Mouse (Mus musculus) liver, embryonic 14.5 days (tissue): Measurements from ENCODE around the gene Rasgef1b. TPM values are rescaled to one million over a fixed set of nuclear protein-coding genes. Genes with fewer than 3 reads are reported as not detected.

Source experiments
- ATAC-seq: fragments of 200-750 bp; cut with Nextera tagmentation; 2 replicates; pipeline ENCODE4 v1.8.0; 2017; ENCODE audit warnings: moderate number of reproducible peaks, mild to moderate bottlenecking, moderate library complexity; ENCODE audit not compliant: insufficient read depth
- DNase-seq, 3 experiments: peaks; one replicate each; pipeline ENCODE4 v3.0.0-alpha.2; 2012 to 2013; ENCODE audit warnings: low read depth in 3 of 3, low spot score in 3 of 3
- H3K27ac ChIP-seq: fragments of 300-500 bp; sonication (generic); 2 replicates; pipeline ENCODE4 v1.5.1; 2014; ENCODE audit warnings: moderate library complexity, mild to moderate bottlenecking, control low read depth, inconsistent platforms
- H3K27me3 ChIP-seq: fragments of 300-500 bp; sonication (generic); 2 replicates; pipeline ENCODE4 v1.6.1; 2014; ENCODE audit warnings: mild to moderate bottlenecking, low read length, moderate library complexity; ENCODE audit not compliant: control insufficient read depth, insufficient read depth
- H3K36me3 ChIP-seq: fragments of 300-500 bp; sonication (generic); replicated peaks from 2 replicates; pipeline ENCODE4 v1.6.1; 2014; ENCODE audit warnings: low read depth; ENCODE audit not compliant: control insufficient read depth, insufficient read depth
- H3K4me1 ChIP-seq, 2 experiments: fragments of 200-500 bp in 1 of 2; fragments of 300-500 bp in 1 of 2; sonication (generic) in 1 of 2; replicated peaks; 2 replicates each; pipeline ENCODE4 v1.6.1; 2012 to 2014; ENCODE audit warnings: antibody characterized with exemption in 1 of 2, inconsistent platforms in 1 of 2, low read length in 1 of 2; ENCODE audit not compliant: control insufficient read depth in 2 of 2, insufficient read depth in 2 of 2
- H3K4me2 ChIP-seq: fragments of 300-500 bp; sonication (generic); 2 replicates; pipeline ENCODE4 v1.6.1; 2014; ENCODE audit warnings: low read depth, mild to moderate bottlenecking, control low read depth, moderate library complexity
- H3K4me3 ChIP-seq, 2 experiments: fragments of 200-500 bp in 1 of 2; fragments of 300-500 bp in 1 of 2; sonication (generic) in 1 of 2; 2 replicates each; pipeline ENCODE4 v1.5.1; 2012 to 2014; ENCODE audit warnings: low read depth in 2 of 2, low read length in 2 of 2, mild to moderate bottlenecking in 2 of 2, control low read depth in 1 of 2, inconsistent platforms in 1 of 2, moderate library complexity in 1 of 2; ENCODE audit not compliant: insufficient read depth in 1 of 2
- H3K9ac ChIP-seq: fragments of 300-500 bp; sonication (generic); replicated peaks from 2 replicates; pipeline ENCODE4 v1.6.1; 2014; ENCODE audit warnings: mild to moderate bottlenecking, control low read depth, moderate library complexity
- H3K9me3 ChIP-seq: fragments of 300-500 bp; sonication (generic); 2 replicates; pipeline ENCODE4 v1.6.1; 2016; ENCODE audit warnings: low read length, mixed read lengths; ENCODE audit not compliant: control insufficient read depth
- CTCF ChIP-seq: IDR thresholded peaks from 2 replicates; pipeline ENCODE4 v1.5.1; 2016; ENCODE audit warnings: antibody characterized with exemption, low read depth, control low read depth
- EP300 ChIP-seq: IDR thresholded peaks from 2 replicates; pipeline ENCODE4 v1.6.1; 2016; ENCODE audit warnings: antibody characterized with exemption, low read depth
- WGBS: fragments of 180-500 bp; shearing (Covaris S2); extraction: QIAGEN DNeasy Blood & Tissue Kit; methylation state at CpG from one replicate; pipeline ENCODE4 v1.1.7; 2014; ENCODE audit not compliant: insufficient replicate concordance; 5-methylcytosine and 5-hydroxymethylcytosine counted together
- polyA plus RNA-seq, 2 experiments: library from polyadenylated mRNA; depleted of rRNA in 1 of 2; stranded (reverse) in 1 of 2; unstranded in 1 of 2; fragments of >200 nt; fragmentation: Nextera tagmentation in 1 of 2; extraction: Ambion mirVana in 1 of 2; gene quantifications; 2 replicates each; pipeline versions ENCODE4 v1.2.1 to v1.2.3; 2012 to 2014

Gene Rasgef1b
- polyA plus RNA-seq, 2 experiments, result 2.8 to 4.2 TPM

- WGBS, result 60% methylated on average over 11 of the region's 11 CpGs
- Histone ChIP-seq H3K9me3 (no peaks in the 10 kb centered on the region), H3K4me1 (no peaks in the 10 kb centered on the region), H3K4me3 (no peak overlapping the region), H3K36me3 (no peaks in the 10 kb centered on the region), H3K9ac (no peak overlapping the region), H3K27me3 (no peaks in the 10 kb centered on the region), H3K4me2 (no peak overlapping the region), H3K27ac (no peak overlapping the region)
- ATAC-seq (no peak), DNase-seq (no peak)
- no peak for TF ChIP-seq EP300
- TF ChIP-seq CTCF, result no peak
Measured at GRCm38 (mm10) chr5:99599376-99599775, 129.5 kb downstream of the Rasgef1b start.

- Histone ChIP-seq H3K27me3 (no peaks in the 10 kb centered on the region), H3K4me2 (no peak overlapping the region), H3K4me1 (no peaks in the 10 kb centered on the region), H3K27ac (no peak overlapping the region), H3K9me3 (no peaks in the 10 kb centered on the region), H3K36me3 (no peaks in the 10 kb centered on the region), H3K4me3 (no peak overlapping the region), H3K9ac (no peak overlapping the region)
- TF ChIP-seq EP300 (no peak), CTCF (no peak)
- no peak for DNase-seq
- no peak for ATAC-seq
- 67% methylated on average over 10 of the region's 10 CpGs for WGBS
Measured at GRCm38 (mm10) chr5:99598470-99599110, 130.3 kb downstream of the Rasgef1b start.

- DNase-seq, result no peak
Measured at GRCm38 (mm10) chr5:99597701-99598100, 131.2 kb downstream of the Rasgef1b start.

GRCm38 (mm10) chr5:99591348-99591747 lies 137.5 kb downstream of the Rasgef1b start:
- TF ChIP-seq EP300 (no peak), CTCF (no peak)
- no peak overlapping the region for H3K4me2 ChIP-seq
- no peaks in the 10 kb centered on the region for H3K36me3 ChIP-seq
- no peaks in the 10 kb centered on the region for H3K4me1 ChIP-seq
- WGBS, result 71% methylated on average over 6 of the region's 6 CpGs
- no peaks in the 10 kb centered on the region for H3K27me3 ChIP-seq
- no peak overlapping the region for H3K4me3 ChIP-seq
- H3K9me3 ChIP-seq, result no peaks in the 10 kb centered on the region
- ATAC-seq (no peak), DNase-seq (no peak)
- H3K9ac ChIP-seq, result no peak overlapping the region
- no peak overlapping the region for H3K27ac ChIP-seq

More at GRCm38 (mm10) chr5:99597701-99598100, 131.2 kb downstream of the Rasgef1b start:
- TF ChIP-seq EP300, result no peak
- no peak for TF ChIP-seq CTCF
- H3K9ac ChIP-seq, result no peak overlapping the region
- ATAC-seq, result no peak
- H3K9me3 ChIP-seq, result no peaks in the 10 kb centered on the region
- no peaks in the 10 kb centered on the region for H3K27me3 ChIP-seq
- no peak overlapping the region for H3K4me2 ChIP-seq
- WGBS, result 49% methylated on average over 7 of the region's 7 CpGs
- H3K36me3 ChIP-seq, result no peaks in the 10 kb centered on the region
- H3K27ac ChIP-seq, result no peak overlapping the region
- no peak overlapping the region for H3K4me3 ChIP-seq
- no peaks in the 10 kb centered on the region for H3K4me1 ChIP-seq

GRCm38 (mm10) chr5:99590539-99590938 lies 138.3 kb downstream of the Rasgef1b start:
- Histone ChIP-seq H3K4me2 (no peak overlapping the region), H3K36me3 (no peaks in the 10 kb centered on the region), H3K27me3 (no peaks in the 10 kb centered on the region), H3K27ac (no peak overlapping the region), H3K4me1 (no peaks in the 10 kb centered on the region), H3K9ac (no peak overlapping the region), H3K9me3 (no peaks in the 10 kb centered on the region), H3K4me3 (no peak overlapping the region)
- TF ChIP-seq EP300 (no peak), CTCF (no peak)
- DNase-seq, result no peak
- WGBS, result 67% methylated on average over 4 of the region's 4 CpGs
- ATAC-seq, result no peak
